Mouse (Mus musculus) myocyte (in vitro differentiated cells): ENCODE data around the gene Lrfn1. TPM values are rescaled to one million over a fixed set of nuclear protein-coding genes. Genes with fewer than 3 reads are reported as not detected.

Source experiments
- H3K27me3 ChIP-seq: one replicate; pipeline ENCODE4 v1.6.1; 2011; ENCODE audit not compliant: control insufficient read depth, insufficient read depth, insufficient read length
- H3K36me3 ChIP-seq: one replicate; pipeline ENCODE4 v1.6.1; 2011; ENCODE audit not compliant: control insufficient read depth, insufficient read depth
- H3K4me2 ChIP-seq: one replicate; pipeline ENCODE4 v1.6.1; 2011; ENCODE audit warnings: low read depth, control low read depth
- H3K4me3 ChIP-seq: one replicate; pipeline ENCODE4 v1.5.1; 2011; ENCODE audit warnings: mild to moderate bottlenecking, control low read depth, moderate library complexity
- H3K79me2 ChIP-seq: one replicate; pipeline ENCODE4 v1.6.1; 2011; ENCODE audit not compliant: control insufficient read depth, insufficient read depth
- H3ac ChIP-seq: one replicate; pipeline ENCODE4 v1.6.1; 2011; ENCODE audit not compliant: control insufficient read depth, insufficient read length
- CEBPB ChIP-seq: IDR thresholded peaks from 2 replicates; pipeline ENCODE4 v1.6.1; 2011; ENCODE audit warnings: mild to moderate bottlenecking, moderate library complexity; ENCODE audit not compliant: poor library complexity, insufficient read depth, severe bottlenecking
- E2F4 ChIP-seq: IDR thresholded peaks from one replicate; pipeline ENCODE4 v1.6.1; 2011; ENCODE audit warnings: mild to moderate bottlenecking, control low read depth, moderate library complexity; ENCODE audit not compliant: insufficient read depth
- MAX ChIP-seq: IDR thresholded peaks from one replicate; pipeline ENCODE4 v1.6.1; 2011; ENCODE audit warnings: low read depth, mild to moderate bottlenecking, control low read depth
- MYOD1 ChIP-seq, 3 experiments: IDR thresholded peaks; one replicate each; pipeline ENCODE4 v1.6.1; 2011; ENCODE audit warnings: control low read depth in 2 of 3, low read depth in 2 of 3, mild to moderate bottlenecking in 2 of 3, moderate library complexity in 1 of 3; ENCODE audit not compliant: insufficient read length in 2 of 3, control insufficient read depth in 1 of 3
- MYOG ChIP-seq, 3 experiments: IDR thresholded peaks; one replicate each; pipeline ENCODE4 v1.6.1; 2011; ENCODE audit warnings: control low read depth in 2 of 3, low read depth in 2 of 3, mild to moderate bottlenecking in 2 of 3; ENCODE audit not compliant: insufficient read length in 2 of 3, control insufficient read depth in 1 of 3, insufficient read depth in 1 of 3
- POLR2A ChIP-seq: IDR thresholded peaks from one replicate; pipeline ENCODE4 v1.6.1; 2011; ENCODE audit warnings: low read depth, mild to moderate bottlenecking, control low read depth, moderate library complexity; ENCODE audit not compliant: insufficient read length
- POLR2AphosphoS2 ChIP-seq: IDR thresholded peaks from one replicate; pipeline ENCODE4 v1.6.1; 2011; ENCODE audit warnings: low read depth, control low read depth; ENCODE audit not compliant: insufficient read length
- REST ChIP-seq: IDR thresholded peaks from one replicate; pipeline ENCODE4 v1.6.1; 2011; ENCODE audit warnings: mild to moderate bottlenecking, control low read depth, moderate library complexity; ENCODE audit not compliant: insufficient read depth, insufficient read length
- SRF ChIP-seq: IDR thresholded peaks from one replicate; pipeline ENCODE4 v1.6.1; 2011; ENCODE audit warnings: low read depth; ENCODE audit not compliant: control insufficient read depth, insufficient read length
- TCF12 ChIP-seq: IDR thresholded peaks from one replicate; pipeline ENCODE4 v1.6.1; 2011; ENCODE audit warnings: mild to moderate bottlenecking, control low read depth; ENCODE audit not compliant: poor library complexity, insufficient read depth, severe bottlenecking
- TCF3 ChIP-seq: IDR thresholded peaks from one replicate; pipeline ENCODE4 v1.6.1; 2011; ENCODE audit warnings: low read depth, control low read depth; ENCODE audit not compliant: insufficient read length
- USF1 ChIP-seq: IDR thresholded peaks from one replicate; pipeline ENCODE4 v1.6.1; 2011; ENCODE audit warnings: low read depth, mild to moderate bottlenecking, control low read depth, moderate library complexity
- polyA plus RNA-seq: library from polyadenylated mRNA; unstranded; fragments of >200 nt; fragmentation: generic; extraction: Trizol; gene quantifications from one replicate; pipeline ENCODE4 v1.2.1, GENCODE M21; 2012; ENCODE audit warnings: missing spikeins

Lrfn1 gene
- polyA plus RNA-seq, 1 experiment = not detected

GRCm38 (mm10) chr7:28484192-28484591 lies 32.4 kb downstream of the Lrfn1 start:
- H3K4me2 ChIP-seq = no peak overlapping the region
- H3K36me3 ChIP-seq = no peaks in the 10 kb centered on the region
- no peak for TF ChIP-seq TCF12
- H3K27me3 ChIP-seq = peaks cover 21% of the 10 kb centered on the region
- no peak overlapping the region for H3K4me3 ChIP-seq
- no peaks in the 10 kb centered on the region for H3K79me2 ChIP-seq
- H3ac ChIP-seq = no peak overlapping the region

- peak overlapping the region; percentile 59 for H3K4me2 ChIP-seq
- H3K4me3 ChIP-seq = no peak overlapping the region
- H3K36me3 ChIP-seq = no peaks in the 10 kb centered on the region
- no peak overlapping the region for H3ac ChIP-seq
- H3K27me3 ChIP-seq = no peaks in the 10 kb centered on the region
- TF ChIP-seq USF1 = no peak
- no peak for TF ChIP-seq TCF12
- TF ChIP-seq MAX = no peak
- no peak for TF ChIP-seq SRF
- TF ChIP-seq MYOG (IDR thresholded peaks at IDR 0.05; ENCODE audit: control insufficient read depth in 1 of 3, insufficient read depth in 1 of 3, insufficient read length in 2 of 3, low read depth in 2 of 3) = no peak
- no peak for TF ChIP-seq CEBPB
- no peak for TF ChIP-seq POLR2A
- TF ChIP-seq POLR2AphosphoS2 = no peak
- no peak for TF ChIP-seq REST
- TF ChIP-seq E2F4 = no peak
- H3K79me2 ChIP-seq = no peaks in the 10 kb centered on the region
Measured at GRCm38 (mm10) chr7:28488030-28488491, 36.3 kb downstream of the Lrfn1 start.

- Histone ChIP-seq H3K4me2 (no peak overlapping the region), H3K79me2 (no peaks in the 10 kb centered on the region), H3K4me3 (no peak overlapping the region), H3ac (no peak overlapping the region), H3K36me3 (no peaks in the 10 kb centered on the region), H3K27me3 (no peaks in the 10 kb centered on the region)
- TF ChIP-seq MYOD1 (IDR thresholded peaks at IDR 0.05; ENCODE audit: control insufficient read depth in 1 of 3, insufficient read length in 2 of 3, low read depth in 2 of 3) (no peak), POLR2AphosphoS2 (no peak), TCF12 (no peak), SRF (no peak), CEBPB (no peak)
Measured at GRCm38 (mm10) chr7:28490410-28490809, 38.6 kb downstream of the Lrfn1 start.

- H3K36me3 ChIP-seq = no peaks in the 10 kb centered on the region
- H3K4me3 ChIP-seq = no peak overlapping the region
- no peaks in the 10 kb centered on the region for H3K79me2 ChIP-seq
- H3K4me2 ChIP-seq = no peak overlapping the region
- TF ChIP-seq TCF3 (no peak), REST (no peak), MYOD1 (IDR thresholded peaks at IDR 0.05; ENCODE audit: control insufficient read depth in 1 of 3, insufficient read length in 2 of 3, low read depth in 2 of 3) (no peak), MAX (no peak)
- no peak overlapping the region for H3ac ChIP-seq
- no peaks in the 10 kb centered on the region for H3K27me3 ChIP-seq
Measured at GRCm38 (mm10) chr7:28490903-28491302, 39.1 kb downstream of the Lrfn1 start.

- H3K36me3 ChIP-seq = no peaks in the 10 kb centered on the region
- TF ChIP-seq MAX = no peak
- TF ChIP-seq TCF3 = no peak
- TF ChIP-seq REST = no peak
- TF ChIP-seq MYOD1 (IDR thresholded peaks at IDR 0.05; ENCODE audit: control insufficient read depth in 1 of 3, insufficient read length in 2 of 3, low read depth in 2 of 3) = no peak
- TF ChIP-seq CEBPB = no peak
- TF ChIP-seq TCF12 = no peak
- no peak for TF ChIP-seq POLR2AphosphoS2
- no peak for TF ChIP-seq MYOG (IDR thresholded peaks at IDR 0.05; ENCODE audit: control insufficient read depth in 1 of 3, insufficient read depth in 1 of 3, insufficient read length in 2 of 3, low read depth in 2 of 3)
- TF ChIP-seq USF1 = no peak
- no peak for TF ChIP-seq SRF
- TF ChIP-seq POLR2A = no peak
- TF ChIP-seq E2F4 = no peak
- no peaks in the 10 kb centered on the region for H3K79me2 ChIP-seq
- H3K4me2 ChIP-seq = no peak overlapping the region
- no peak overlapping the region for H3K4me3 ChIP-seq
- H3K27me3 ChIP-seq = no peaks in the 10 kb centered on the region
- no peak overlapping the region for H3ac ChIP-seq
Measured at GRCm38 (mm10) chr7:28492310-28492709, 40.5 kb downstream of the Lrfn1 start.

- Histone ChIP-seq H3K36me3 (no peaks in the 10 kb centered on the region), H3K27me3 (peaks cover 9% of the 10 kb centered on the region), H3K4me3 (no peak overlapping the region), H3K79me2 (no peaks in the 10 kb centered on the region), H3K4me2 (no peak overlapping the region), H3ac (no peak overlapping the region)
- TF ChIP-seq POLR2A (no peak), MYOD1 (IDR thresholded peaks at IDR 0.05; ENCODE audit: control insufficient read depth in 1 of 3, insufficient read length in 2 of 3, low read depth in 2 of 3) (no peak), MAX (no peak), TCF3 (no peak), REST (no peak), POLR2AphosphoS2 (no peak), E2F4 (no peak), CEBPB (no peak), USF1 (no peak), MYOG (IDR thresholded peaks at IDR 0.05; ENCODE audit: control insufficient read depth in 1 of 3, insufficient read depth in 1 of 3, insufficient read length in 2 of 3, low read depth in 2 of 3) (no peak), SRF (no peak), TCF12 (no peak)
Measured at GRCm38 (mm10) chr7:28495426-28495825, 43.6 kb downstream of the Lrfn1 start.
